27 mouse cellular contexts compared by ENCODE assay signal in the genomic region with DNA sequence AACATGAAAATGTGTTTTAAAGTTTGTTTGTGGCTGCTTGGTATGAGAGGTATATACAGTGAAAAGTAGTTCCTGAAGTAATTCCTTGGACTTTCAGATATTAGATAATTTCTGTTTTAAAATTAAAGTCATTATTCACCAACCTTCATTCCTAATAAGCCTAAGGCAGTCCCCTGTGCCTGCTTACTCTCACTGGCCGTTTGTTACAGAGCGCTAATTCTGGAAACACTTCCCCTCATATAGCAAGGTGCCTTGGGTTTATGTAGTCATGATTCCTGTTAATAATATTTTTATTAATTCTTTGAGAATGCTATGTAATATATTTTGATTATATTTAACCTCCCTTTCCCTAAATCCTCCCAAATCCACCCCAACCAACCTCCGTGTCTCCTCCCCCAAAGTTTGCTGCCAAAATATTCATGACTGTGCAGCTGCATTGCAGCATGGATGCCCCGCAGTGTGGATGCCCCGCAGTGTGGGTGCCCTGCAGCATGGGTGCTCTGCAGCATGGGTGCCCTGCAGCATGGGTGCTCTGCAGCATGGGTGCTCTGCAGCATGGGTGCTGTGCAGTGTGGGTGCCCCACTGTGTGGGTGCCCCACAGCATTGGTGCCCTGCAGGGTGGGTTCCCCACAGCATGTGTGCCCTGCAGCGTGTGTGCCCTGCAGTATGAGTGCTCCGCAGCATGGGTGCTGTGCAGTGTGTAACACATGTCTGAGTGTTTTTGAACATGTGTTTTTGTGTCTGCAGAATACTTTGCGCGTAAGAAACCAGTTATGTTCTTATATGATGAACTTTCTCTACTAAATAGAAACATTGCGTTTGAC.
A peak's percentile ranks its signal among the peaks of the same experiment; 100 is the strongest.
DNase-seq lines count a peak whose midpoint lies in the region; ATAC-seq lines count a peak whose summit lies in the region.
"Had no signal": no experiment of that assay in that cellular context is flagged by ENCODE, and none has a peak within 500 bp of the region (broad histone marks: within the 10 kb centered on the region; RNA-seq: fewer than 3 reads in every experiment).

No protein-coding gene starts in this region.

- H3K9me3 ChIP-seq in forebrain, embryonic 13.5 days (replicated peaks), result no peaks in the 10 kb centered on the region
- no peaks in the 10 kb centered on the region for H3K9me3 ChIP-seq in forebrain, embryonic 16.5 days (ENCODE audit: control insufficient read depth, low read length)
- H3K9me3 ChIP-seq in hindbrain, embryonic 16.5 days (ENCODE audit: control insufficient read depth, low read length), result no peaks in the 10 kb centered on the region
- no peaks in the 10 kb centered on the region for H3K9me3 ChIP-seq in hindbrain, embryonic 12.5 days (replicated peaks)
- H3K9me3 ChIP-seq in neural tube, embryonic 13.5 days, result no peaks in the 10 kb centered on the region
- H3K9me3 ChIP-seq: forebrain, embryonic 10.5 days; heart, embryonic 10.5 days; heart, embryonic 13.5 days had no signal

- H3K36me3 ChIP-seq in forebrain, embryonic 13.5 days (ENCODE audit: poor library complexity, severe bottlenecking), result no peaks in the 10 kb centered on the region
- no peaks in the 10 kb centered on the region for H3K36me3 ChIP-seq in forebrain, embryonic 16.5 days (ENCODE audit: control insufficient read depth, insufficient read depth)
- H3K36me3 ChIP-seq in hindbrain, embryonic 16.5 days (ENCODE audit: control insufficient read depth, insufficient read depth, low read length), result no peaks in the 10 kb centered on the region
- no peaks in the 10 kb centered on the region for H3K36me3 ChIP-seq in hindbrain, embryonic 12.5 days
- H3K36me3 ChIP-seq in neural tube, embryonic 13.5 days, result no peaks in the 10 kb centered on the region
- H3K36me3 ChIP-seq: forebrain, embryonic 10.5 days; G1E; heart, embryonic 10.5 days; heart, embryonic 13.5 days had no signal

- H3K4me3 ChIP-seq in forebrain, embryonic 13.5 days, result no peak overlapping the region
- no peak overlapping the region for H3K4me3 ChIP-seq in forebrain, embryonic 16.5 days (replicated peaks; ENCODE audit: low read length)
- no peak overlapping the region for H3K4me3 ChIP-seq in hindbrain, embryonic 16.5 days (ENCODE audit: low read length)
- no peak overlapping the region for H3K4me3 ChIP-seq in hindbrain, embryonic 12.5 days
- H3K4me3 ChIP-seq in neural tube, embryonic 13.5 days, result no peak overlapping the region
- H3K4me3 ChIP-seq: forebrain, embryonic 10.5 days; heart, adult 2 months; heart, embryonic 10.5 days; heart, embryonic 13.5 days had no signal

- H3K27ac ChIP-seq in forebrain, embryonic 13.5 days, result no peak overlapping the region
- H3K27ac ChIP-seq in forebrain, embryonic 16.5 days (ENCODE audit: low read length), result no peak overlapping the region
- no peak overlapping the region for H3K27ac ChIP-seq in hindbrain, embryonic 16.5 days (ENCODE audit: low read depth, low read length)
- H3K27ac ChIP-seq in hindbrain, embryonic 12.5 days, result no peak overlapping the region
- no peak overlapping the region for H3K27ac ChIP-seq in neural tube, embryonic 13.5 days (replicated peaks)
- H3K27ac ChIP-seq: forebrain, embryonic 10.5 days; heart, adult 2 months; heart, embryonic 10.5 days; heart, embryonic 13.5 days; hindbrain, postnatal 0 days had no signal

- DNase-seq in neural tube, embryonic 10.5 days (ENCODE audit: extremely low spot score, low spot score), result no peak
- DNase-seq in frontal cortex, postnatal 25 days (ENCODE audit: low spot score in 2 of 2), result no peak
- DNase-seq: adrenal gland, postnatal 10 days; adrenal gland, postnatal 36 days; B cell, adult 2 months; cerebellum, adult 18-20 months; cerebellum, adult 9-10 months; cerebellum, postnatal 14 days; gastrocnemius, postnatal 10 days; gastrocnemius, postnatal 36 days; heart, adult 2 months; heart, postnatal 14 days; heart, postnatal 4 days had no signal

- no peak overlapping the region for H3K4me2 ChIP-seq in forebrain, embryonic 13.5 days
- no peak overlapping the region for H3K4me2 ChIP-seq in forebrain, embryonic 16.5 days (ENCODE audit: low read length)
- no peak overlapping the region for H3K4me2 ChIP-seq in hindbrain, embryonic 16.5 days (ENCODE audit: low read length)
- no peak overlapping the region for H3K4me2 ChIP-seq in hindbrain, embryonic 12.5 days (replicated peaks)
- no peak overlapping the region for H3K4me2 ChIP-seq in neural tube, embryonic 13.5 days
- H3K4me2 ChIP-seq: heart, embryonic 13.5 days had no signal

- peaks cover 5% of the 10 kb centered on the region; the same call in 1 of the 2 replicates for H3K4me1 ChIP-seq in forebrain, embryonic 13.5 days
- H3K4me1 ChIP-seq in forebrain, embryonic 16.5 days (replicated peaks; ENCODE audit: control insufficient read depth, insufficient read depth, low read length), result 0 out of 2 replicates have a peak, but pooled peaks cover 2% of the 10 kb centered on the region
- no peaks in the 10 kb centered on the region; the same call in 1 of the 2 replicates for H3K4me1 ChIP-seq in hindbrain, embryonic 16.5 days (ENCODE audit: control insufficient read depth, insufficient read depth, low read depth, low read length)
- no peaks in the 10 kb centered on the region for H3K4me1 ChIP-seq in hindbrain, embryonic 12.5 days
- peaks cover 5% of the 10 kb centered on the region for H3K4me1 ChIP-seq in neural tube, embryonic 13.5 days (replicated peaks)
- H3K4me1 ChIP-seq: forebrain, embryonic 10.5 days; heart, embryonic 10.5 days; heart, embryonic 13.5 days had no signal

- no peak overlapping the region for H3K9ac ChIP-seq in forebrain, embryonic 13.5 days
- no peak overlapping the region for H3K9ac ChIP-seq in forebrain, embryonic 16.5 days (replicated peaks; ENCODE audit: low read depth, low read length)
- H3K9ac ChIP-seq in hindbrain, embryonic 16.5 days (ENCODE audit: low read depth, low read length), result no peak overlapping the region
- H3K9ac ChIP-seq in hindbrain, embryonic 12.5 days, result no peak overlapping the region
- no peak overlapping the region for H3K9ac ChIP-seq in neural tube, embryonic 13.5 days
- H3K9ac ChIP-seq: heart, embryonic 13.5 days had no signal

- no peaks in the 10 kb centered on the region for H3K27me3 ChIP-seq in forebrain, embryonic 13.5 days
- H3K27me3 ChIP-seq in forebrain, embryonic 16.5 days (replicated peaks; ENCODE audit: control insufficient read depth, insufficient read depth, low read length), result no peaks in the 10 kb centered on the region
- no peaks in the 10 kb centered on the region for H3K27me3 ChIP-seq in hindbrain, embryonic 16.5 days (replicated peaks; ENCODE audit: control insufficient read depth, insufficient read depth, low read length)
- H3K27me3 ChIP-seq in hindbrain, embryonic 12.5 days, result no peaks in the 10 kb centered on the region
- no peaks in the 10 kb centered on the region for H3K27me3 ChIP-seq in neural tube, embryonic 13.5 days
- H3K27me3 ChIP-seq: CH12.LX; heart, embryonic 13.5 days; Patski had no signal

- 95% methylated on average over 10 of the region's 10 CpGs for WGBS in forebrain, embryonic 13.5 days
- 93% methylated on average over 10 of the region's 10 CpGs for WGBS in forebrain, embryonic 16.5 days
- WGBS in hindbrain, embryonic 16.5 days, result 85% methylated on average over 10 of the region's 10 CpGs
- 89% methylated on average over 10 of the region's 10 CpGs for WGBS in hindbrain, embryonic 12.5 days
- WGBS in neural tube, embryonic 13.5 days, result 83% methylated on average over 10 of the region's 10 CpGs

- ATAC-seq in forebrain, embryonic 13.5 days, result peak; percentile 36; the same call in 1 of the 2 replicates
- ATAC-seq in forebrain, embryonic 16.5 days, result no peak
- peak; percentile 52; the same call in 1 of the 2 replicates for ATAC-seq in hindbrain, embryonic 16.5 days
- no peak for ATAC-seq in hindbrain, embryonic 12.5 days (ENCODE audit: low FRiP score)
- ATAC-seq in neural tube, embryonic 13.5 days (ENCODE audit: low read depth), result peak; percentile 52; the same call in 1 of the 2 replicates
- ATAC-seq: forebrain, embryonic 14.5 days; hindbrain, postnatal 0 days; inflammation-experienced regulatory T-cells, adult 6 months; Patski had no signal

Comparison
In these comparisons a context has a peak if more than half of its experiments do, and no peak if none do; other contexts are left out.
1. ATAC-seq: peak in forebrain, embryonic 13.5 days (single experiment), hindbrain, embryonic 16.5 days (single experiment) and neural tube, embryonic 13.5 days (single experiment); none in forebrain, embryonic 16.5 days (single experiment) and hindbrain, embryonic 12.5 days (single experiment).